In genomic region chr9:58449526-58449925, GRCm38 (mm10) we compare ENCODE assay signal across 23 mouse cellular contexts. TPM values are rescaled to one million over a fixed set of nuclear protein-coding genes. Genes with fewer than 3 reads are reported as not detected.
DNase-seq lines count a peak whose midpoint lies in the region; ATAC-seq and TF ChIP-seq lines count a peak whose summit lies in the region.
"Had no signal": no experiment of that assay in that cellular context is flagged by ENCODE, and none has a peak within 500 bp of the region (broad histone marks: within the 10 kb centered on the region; RNA-seq: fewer than 3 reads in every experiment).

No protein-coding gene starts in this region.

- no peak overlapping the region for H3K27ac ChIP-seq in embryonic facial prominence, embryonic 14.5 days (replicated peaks; ENCODE audit: low read depth, low read length)
- H3K27ac ChIP-seq in embryonic facial prominence, embryonic 10.5 days (replicated peaks): no peak overlapping the region
- H3K27ac ChIP-seq in neural tube, embryonic 13.5 days (replicated peaks): peak overlapping the region; percentile 13; the same call in 1 of the 2 replicates
- no peak overlapping the region for H3K27ac ChIP-seq in neural tube, embryonic 15.5 days (replicated peaks)
- peak overlapping the region; percentile 57 for H3K27ac ChIP-seq in forebrain, postnatal 0 days (ENCODE audit: low read depth, low read length)
- 0 out of 2 replicates have a peak overlapping the region, but pooled peaks have one; percentile 26 for H3K27ac ChIP-seq in midbrain, postnatal 0 days (ENCODE audit: low read depth, low read length)
- H3K27ac ChIP-seq: embryonic facial prominence, embryonic 13.5 days; heart, adult 2 months; heart, embryonic 15.5 days; limb, embryonic 12.5 days; liver, embryonic 13.5 days had no signal

- H3K36me3 ChIP-seq in embryonic facial prominence, embryonic 14.5 days (ENCODE audit: control insufficient read depth, insufficient read depth, low read length): no peaks in the 10 kb centered on the region
- no peaks in the 10 kb centered on the region for H3K36me3 ChIP-seq in embryonic facial prominence, embryonic 10.5 days (replicated peaks)
- H3K36me3 ChIP-seq in neural tube, embryonic 13.5 days: no peaks in the 10 kb centered on the region
- H3K36me3 ChIP-seq in neural tube, embryonic 15.5 days: no peaks in the 10 kb centered on the region
- no peaks in the 10 kb centered on the region for H3K36me3 ChIP-seq in forebrain, postnatal 0 days (ENCODE audit: insufficient read depth)
- H3K36me3 ChIP-seq in midbrain, postnatal 0 days (ENCODE audit: insufficient read depth, low read length): no peaks in the 10 kb centered on the region
- H3K36me3 ChIP-seq: embryonic facial prominence, embryonic 13.5 days; heart, embryonic 15.5 days; limb, embryonic 12.5 days; liver, embryonic 13.5 days had no signal

- no peak for DNase-seq in embryonic facial prominence, embryonic 14.5 days (ENCODE audit: low spot score)
- no peak for DNase-seq in embryonic facial prominence, embryonic 10.5 days (ENCODE audit: low spot score)
- DNase-seq in forebrain, postnatal 0 days: no peak
- DNase-seq in midbrain, postnatal 0 days (ENCODE audit: low spot score): no peak
- DNase-seq in Muller cell, postnatal 12 days (ENCODE audit: inconsistent ontology term): no peak
- DNase-seq in heart, adult 9 months (ENCODE audit: low spot score in 2 of 2): no peak
- DNase-seq: adrenal gland, adult 8-10 months; cerebellum, adult 11 months; cerebellum, postnatal 10 days; gastrocnemius, postnatal 25 days; heart, adult 2 months; liver, embryonic 13.5 days; lung, embryonic 14.5 days; lung, postnatal 4 days; right cerebral cortex, adult 18-20 months; thymus, postnatal 36 days had no signal

- ATAC-seq in embryonic facial prominence, embryonic 14.5 days (ENCODE audit: low read depth): 0 out of 2 replicates have a peak, but pooled peaks have one; percentile 15
- ATAC-seq in neural tube, embryonic 13.5 days (ENCODE audit: low read depth): no peak
- no peak for ATAC-seq in neural tube, embryonic 15.5 days (ENCODE audit: low FRiP score)
- ATAC-seq in forebrain, postnatal 0 days: peak; percentile 56; the same call in 1 of the 2 replicates
- no peak for ATAC-seq in midbrain, postnatal 0 days (ENCODE audit: low FRiP score)
- ATAC-seq: intestine, postnatal 0 days had no signal

- 30% methylated on average over 3 of the region's 3 CpGs for WGBS in embryonic facial prominence, embryonic 14.5 days
- WGBS in embryonic facial prominence, embryonic 10.5 days: 35% methylated on average over 3 of the region's 3 CpGs
- WGBS in neural tube, embryonic 13.5 days: 39% methylated on average over 3 of the region's 3 CpGs
- 35% methylated on average over 3 of the region's 3 CpGs for WGBS in neural tube, embryonic 15.5 days
- 14% methylated on average over 3 of the region's 3 CpGs for WGBS in forebrain, postnatal 0 days
- 16% methylated on average over 3 of the region's 3 CpGs for WGBS in midbrain, postnatal 0 days

- H3K4me3 ChIP-seq in embryonic facial prominence, embryonic 14.5 days (ENCODE audit: low read depth, low read length): no peak overlapping the region
- H3K4me3 ChIP-seq in embryonic facial prominence, embryonic 10.5 days: no peak overlapping the region
- no peak overlapping the region for H3K4me3 ChIP-seq in neural tube, embryonic 13.5 days
- H3K4me3 ChIP-seq in neural tube, embryonic 15.5 days (replicated peaks): no peak overlapping the region
- no peak overlapping the region for H3K4me3 ChIP-seq in forebrain, postnatal 0 days (ENCODE audit: low read depth, low read length)
- no peak overlapping the region for H3K4me3 ChIP-seq in midbrain, postnatal 0 days (ENCODE audit: low read depth, low read length)
- H3K4me3 ChIP-seq: embryonic facial prominence, embryonic 13.5 days; heart, adult 2 months; heart, embryonic 15.5 days; limb, embryonic 12.5 days; liver, embryonic 13.5 days had no signal

- no peak for TF ChIP-seq CTCF in forebrain, postnatal 0 days (IDR thresholded peaks at IDR 0.05; ENCODE audit: low read depth)
- no peak for TF ChIP-seq CTCF in midbrain, postnatal 0 days (IDR thresholded peaks at IDR 0.05)

- H3K9ac ChIP-seq in embryonic facial prominence, embryonic 14.5 days (ENCODE audit: low read depth, low read length): no peak overlapping the region
- 0 out of 2 replicates have a peak overlapping the region, but pooled peaks have one; percentile 31 for H3K9ac ChIP-seq in neural tube, embryonic 13.5 days
- no peak overlapping the region for H3K9ac ChIP-seq in neural tube, embryonic 15.5 days (replicated peaks)
- no peak overlapping the region for H3K9ac ChIP-seq in forebrain, postnatal 0 days
- H3K9ac ChIP-seq in midbrain, postnatal 0 days (replicated peaks; ENCODE audit: low read length, poor library complexity, severe bottlenecking): no peak overlapping the region
- H3K9ac ChIP-seq: embryonic facial prominence, embryonic 13.5 days; heart, embryonic 15.5 days; limb, embryonic 12.5 days; liver, embryonic 13.5 days; lung, embryonic 14.5 days had no signal

- no peaks in the 10 kb centered on the region for H3K9me3 ChIP-seq in embryonic facial prominence, embryonic 14.5 days (ENCODE audit: control insufficient read depth, low read length)
- H3K9me3 ChIP-seq in embryonic facial prominence, embryonic 10.5 days: no peaks in the 10 kb centered on the region
- no peaks in the 10 kb centered on the region for H3K9me3 ChIP-seq in neural tube, embryonic 13.5 days
- H3K9me3 ChIP-seq in neural tube, embryonic 15.5 days (replicated peaks): no peaks in the 10 kb centered on the region
- no peaks in the 10 kb centered on the region for H3K9me3 ChIP-seq in forebrain, postnatal 0 days (ENCODE audit: low read length)
- H3K9me3 ChIP-seq in midbrain, postnatal 0 days (ENCODE audit: low read length): no peaks in the 10 kb centered on the region
- H3K9me3 ChIP-seq: embryonic facial prominence, embryonic 13.5 days; heart, embryonic 15.5 days; limb, embryonic 12.5 days; liver, embryonic 13.5 days had no signal

- 0 out of 2 replicates have a peak, but pooled peaks cover 4% of the 10 kb centered on the region for H3K4me1 ChIP-seq in embryonic facial prominence, embryonic 14.5 days (ENCODE audit: control insufficient read depth, insufficient read depth, low read length)
- H3K4me1 ChIP-seq in embryonic facial prominence, embryonic 10.5 days: peaks cover 16% of the 10 kb centered on the region
- H3K4me1 ChIP-seq in neural tube, embryonic 13.5 days (replicated peaks): peaks cover 16% of the 10 kb centered on the region
- peaks cover 17% of the 10 kb centered on the region for H3K4me1 ChIP-seq in neural tube, embryonic 15.5 days
- peaks cover 4% of the 10 kb centered on the region for H3K4me1 ChIP-seq in forebrain, postnatal 0 days (ENCODE audit: insufficient read depth)
- H3K4me1 ChIP-seq in midbrain, postnatal 0 days (ENCODE audit: insufficient read depth, low read length): no peaks in the 10 kb centered on the region
- H3K4me1 ChIP-seq: liver, embryonic 13.5 days had no signal

- no peaks in the 10 kb centered on the region for H3K27me3 ChIP-seq in embryonic facial prominence, embryonic 14.5 days (replicated peaks; ENCODE audit: control insufficient read depth, insufficient read depth, low read length)
- H3K27me3 ChIP-seq in embryonic facial prominence, embryonic 10.5 days (replicated peaks; ENCODE audit: low read depth, poor library complexity, severe bottlenecking): peaks cover 4% of the 10 kb centered on the region
- no peaks in the 10 kb centered on the region for H3K27me3 ChIP-seq in neural tube, embryonic 13.5 days
- no peaks in the 10 kb centered on the region for H3K27me3 ChIP-seq in neural tube, embryonic 15.5 days (replicated peaks)
- no peaks in the 10 kb centered on the region for H3K27me3 ChIP-seq in forebrain, postnatal 0 days (ENCODE audit: insufficient read depth, low read length)
- H3K27me3 ChIP-seq in midbrain, postnatal 0 days (ENCODE audit: insufficient read depth, low read length): no peaks in the 10 kb centered on the region
- H3K27me3 ChIP-seq: embryonic facial prominence, embryonic 13.5 days; heart, embryonic 15.5 days; liver, embryonic 13.5 days had no signal

- no peak overlapping the region for H3K4me2 ChIP-seq in embryonic facial prominence, embryonic 14.5 days (ENCODE audit: low read depth, low read length)
- no peak overlapping the region for H3K4me2 ChIP-seq in neural tube, embryonic 13.5 days
- no peak overlapping the region for H3K4me2 ChIP-seq in neural tube, embryonic 15.5 days
- no peak overlapping the region for H3K4me2 ChIP-seq in forebrain, postnatal 0 days (ENCODE audit: low read depth)
- H3K4me2 ChIP-seq in midbrain, postnatal 0 days (ENCODE audit: low read depth, low read length, poor library complexity, severe bottlenecking): no peak overlapping the region
- H3K4me2 ChIP-seq: embryonic facial prominence, embryonic 13.5 days; heart, embryonic 15.5 days; limb, embryonic 12.5 days; liver, embryonic 13.5 days; lung, embryonic 14.5 days had no signal

RNA-seq across cellular contexts. Expression of gene Insyn1, which starts 38.9 kb away (rescaled TPM):
- polyA plus RNA-seq in embryonic facial prominence, embryonic 14.5 days (2014; fragmentation: Nextera tagmentation; extraction: Ambion mirVana): 4.9 and 5.0 TPM in 2 replicates
- 0.85 and 1.1 TPM in 2 replicates for polyA plus RNA-seq in embryonic facial prominence, embryonic 10.5 days (2016; fragmentation: Nextera tagmentation; extraction: Ambion mirVana)
- polyA plus RNA-seq in neural tube, embryonic 13.5 days (2015; fragmentation: Nextera tagmentation; extraction: Ambion mirVana): 6.8 and 7.9 TPM in 2 replicates
- polyA plus RNA-seq in neural tube, embryonic 15.5 days (2015; fragmentation: Nextera tagmentation; extraction: Ambion mirVana): 9.5 and 14.9 TPM in 2 replicates
- 65.3 and 71.5 TPM in 2 replicates for total RNA-seq in forebrain, postnatal 0 days (2014; rRNA removed)
- 6.0 TPM in 2 replicates for polyA plus RNA-seq in forebrain, postnatal 0 days (2015; fragmentation: Nextera tagmentation; extraction: Ambion mirVana)
- total RNA-seq in midbrain, postnatal 0 days (2014; rRNA removed): 118 and 131 TPM in 2 replicates
- polyA plus RNA-seq in midbrain, postnatal 0 days (2015; fragmentation: Nextera tagmentation; extraction: Ambion mirVana): 7.2 and 9.0 TPM in 2 replicates
- total RNA-seq: hematopoietic stem cell, adult 5-6 weeks had no signal

Comparison
In these comparisons a context has a peak if more than half of its experiments do, and no peak if none do; other contexts are left out.
1. H3K27ac ChIP-seq: peak in neural tube, embryonic 13.5 days (single experiment), forebrain, postnatal 0 days (single experiment) and midbrain, postnatal 0 days (single experiment); none in embryonic facial prominence, embryonic 14.5 days (single experiment), embryonic facial prominence, embryonic 10.5 days (single experiment) and neural tube, embryonic 15.5 days (single experiment).
2. ATAC-seq: peak in embryonic facial prominence, embryonic 14.5 days (single experiment) and forebrain, postnatal 0 days (single experiment); none in neural tube, embryonic 13.5 days (single experiment), neural tube, embryonic 15.5 days (single experiment) and midbrain, postnatal 0 days (single experiment).